Mouse (Mus musculus) heart, adult 2 months (tissue): ENCODE measurements at regions not wholly inside any gene's neighbourhood (a gene's known extent, or its start where the extent isn't known, plus 50 kb on each side); places are given as distances from the start of the nearest gene placed in this dataset.

Source experiments
- CTCF ChIP-seq: fragments of 200-600 bp; IDR thresholded peaks from 2 replicates; pipeline ENCODE4 v1.8.1; 2022; ENCODE audit warnings: antibody characterized with exemption, mild to moderate bottlenecking, moderate library complexity
- EP300 ChIP-seq: fragments of 200-500 bp; IDR thresholded peaks from 2 replicates; pipeline ENCODE4 v1.6.1; 2011; ENCODE audit warnings: low read depth, low read length, control low read depth; ENCODE audit not compliant: insufficient read depth
- POLR2A ChIP-seq: fragments of 200-500 bp; IDR thresholded peaks from 2 replicates; pipeline ENCODE4 v1.6.1; 2011; ENCODE audit warnings: mild to moderate bottlenecking, low read depth, low read length, control low read depth; ENCODE audit not compliant: insufficient read depth

DNA sequence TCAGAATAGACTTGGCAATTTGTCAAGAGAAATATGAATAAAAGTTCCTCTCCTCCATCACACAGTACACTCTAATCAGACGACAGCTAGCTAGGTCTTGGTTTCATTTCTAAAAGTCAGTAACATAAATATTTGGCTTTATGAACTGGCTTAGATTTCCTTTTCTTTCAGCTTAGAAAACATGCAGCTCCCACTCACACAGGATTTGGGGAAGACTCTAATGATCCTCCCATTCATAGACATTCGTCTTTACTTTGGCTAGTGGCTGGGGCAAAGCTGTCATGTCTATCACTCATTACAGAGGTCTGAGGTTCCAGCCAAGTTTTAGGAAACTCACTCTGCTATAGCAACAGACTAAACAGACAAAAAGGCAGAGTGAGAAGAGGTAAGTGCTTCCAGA, 94.2 kb upstream of the Col5a2 start:
- TF ChIP-seq CTCF (no peak), POLR2A (no peak), EP300 (no peak)
